Mouse (Mus musculus) bone marrow macrophage, adult 2 months (primary cell): ENCODE measurements around the gene P4hb.

Source experiments
- CTCF ChIP-seq: IDR thresholded peaks from 2 replicates; pipeline ENCODE4 v1.5.1; 2012; ENCODE audit warnings: low read depth, mild to moderate bottlenecking, low read length, moderate library complexity
- POLR2A ChIP-seq: IDR thresholded peaks from 2 replicates; pipeline ENCODE4 v1.6.1; 2012; ENCODE audit warnings: mild to moderate bottlenecking, low read depth, low read length, borderline replicate concordance

- no peak for TF ChIP-seq CTCF
- no peak for TF ChIP-seq POLR2A
These were observed 47.1 kb downstream of the P4hb start for GRCm38 (mm10) chr11:120525959-120526358.
